Mouse (Mus musculus) kidney, adult 2 months (tissue): Measurements from ENCODE around the gene Snx9. TPM values are rescaled to one million over a fixed set of nuclear protein-coding genes. Genes with fewer than 3 reads are reported as not detected.

Source experiments
- DNase-seq: peaks from one replicate; pipeline ENCODE4 v3.0.0; 2021
- H3K27ac ChIP-seq: fragments of 200-500 bp; 2 replicates; pipeline ENCODE4 v1.5.1; 2012; ENCODE audit warnings: low read depth, low read length, control low read depth, inconsistent platforms; ENCODE audit not compliant: insufficient read depth
- H3K27me3 ChIP-seq: fragments of 200-500 bp; replicated peaks from 2 replicates; pipeline ENCODE4 v1.6.1; 2012; ENCODE audit warnings: mild to moderate bottlenecking, moderate library complexity, low read length, inconsistent platforms; ENCODE audit not compliant: control insufficient read depth, insufficient read depth
- H3K36me3 ChIP-seq: fragments of 200-500 bp; 2 replicates; pipeline ENCODE4 v1.6.1; 2012; ENCODE audit warnings: mild to moderate bottlenecking, moderate library complexity, low read length, inconsistent platforms; ENCODE audit not compliant: control insufficient read depth, insufficient read depth
- H3K4me1 ChIP-seq: fragments of 200-500 bp; 2 replicates; pipeline ENCODE4 v1.6.1; 2011; ENCODE audit warnings: low read length; ENCODE audit not compliant: control insufficient read depth, insufficient read depth
- H3K4me3 ChIP-seq: fragments of 200-500 bp; 2 replicates; pipeline ENCODE4 v1.5.1; 2011; ENCODE audit warnings: mild to moderate bottlenecking, low read depth, low read length, control low read depth; ENCODE audit not compliant: insufficient read depth
- CTCF ChIP-seq: fragments of 200-500 bp; conservative IDR thresholded peaks from 2 replicates; pipeline ENCODE4 v1.5.1; 2011; ENCODE audit warnings: low read depth, mild to moderate bottlenecking, control low read depth, low read length, moderate library complexity, mixed read lengths; ENCODE audit not compliant: insufficient read depth, insufficient read length
- POLR2A ChIP-seq: fragments of 200-500 bp; IDR thresholded peaks from one replicate; pipeline ENCODE4 v1.6.1; 2011; ENCODE audit warnings: low read depth, low read length, control low read depth
- WGBS: fragments of 180-500 bp; shearing (Covaris S2); methylation state at CpG from one replicate; pipeline ENCODE4 v1.1.7; 2018; 5-methylcytosine and 5-hydroxymethylcytosine counted together
- polyA plus RNA-seq: library from polyadenylated mRNA; depleted of rRNA; stranded (reverse); fragments of >200 nt; gene quantifications from 2 replicates; pipeline ENCODE4 v1.2.3, GENCODE M21; 2012

Snx9 gene
- polyA plus RNA-seq, 1 experiment = 56.6 TPM

GRCm38 (mm10) chr17:5878878-5879277 is 37.7 kb downstream of the Snx9 start:
- Histone ChIP-seq H3K27ac (no peak overlapping the region), H3K4me3 (no peak overlapping the region), H3K36me3 (no peaks in the 10 kb centered on the region), H3K27me3 (no peaks in the 10 kb centered on the region), H3K4me1 (no peaks in the 10 kb centered on the region)
- DNase-seq = no peak
- TF ChIP-seq CTCF (no peak), POLR2A (no peak)
- 76% methylated on average over 4 of the region's 4 CpGs for WGBS

GRCm38 (mm10) chr17:5885474-5885873 is 44.3 kb downstream of the Snx9 start:
- 22% methylated on average over 8 of the region's 8 CpGs for WGBS
- peak overlapping the region; percentile 28 for H3K27ac ChIP-seq

GRCm38 (mm10) chr17:5886181-5886810 is 45.2 kb downstream of the Snx9 start:
- TF ChIP-seq CTCF = no peak
- no peak for TF ChIP-seq POLR2A
- peaks cover 19% of the 10 kb centered on the region; the same call in 1 of the 2 replicates for H3K4me1 ChIP-seq
- no peak for DNase-seq
- no peak overlapping the region for H3K4me3 ChIP-seq
- H3K27ac ChIP-seq = no peak overlapping the region
- H3K27me3 ChIP-seq = no peaks in the 10 kb centered on the region
- WGBS = 78% methylated on average over 6 of the region's 6 CpGs
- H3K36me3 ChIP-seq = no peaks in the 10 kb centered on the region; the same call in 1 of the 2 replicates

More at GRCm38 (mm10) chr17:5885474-5885873, 44.3 kb downstream of the Snx9 start:
- Histone ChIP-seq H3K4me3 (no peak overlapping the region), H3K27me3 (no peaks in the 10 kb centered on the region), H3K4me1 (peaks cover 19% of the 10 kb centered on the region; the same call in 1 of the 2 replicates), H3K36me3 (no peaks in the 10 kb centered on the region; the same call in 1 of the 2 replicates)
- peak; percentile 91 for DNase-seq
- TF ChIP-seq CTCF = 0 out of 2 replicates have a peak, but pooled peaks have one; percentile 12
- no peak for TF ChIP-seq POLR2A

- peaks cover 19% of the 10 kb centered on the region; the same call in 1 of the 2 replicates for H3K4me1 ChIP-seq
- 39% methylated on average over 20 of the region's 20 CpGs for WGBS
- peak; percentile 56 for TF ChIP-seq CTCF
- no peak for TF ChIP-seq POLR2A
- no peak overlapping the region; the same call in 1 of the 2 replicates for H3K4me3 ChIP-seq
- peak overlapping the region; percentile 16; the same call in 1 of the 2 replicates for H3K27ac ChIP-seq
- H3K36me3 ChIP-seq = no peaks in the 10 kb centered on the region; the same call in 1 of the 2 replicates
- no peaks in the 10 kb centered on the region for H3K27me3 ChIP-seq
- DNase-seq = no peak
Measured at GRCm38 (mm10) chr17:5886943-5887800, 46.0 kb downstream of the Snx9 start.

GRCm38 (mm10) chr17:5890429-5890828 is 49.3 kb downstream of the Snx9 start:
- whole genome bisulfite sequencing = 34% methylated on average over 8 of the region's 8 CpGs

GRCm38 (mm10) chr17:5891933-5892683 is 51.0 kb downstream of the Snx9 start:
- no peak for TF ChIP-seq CTCF
- no peak for TF ChIP-seq POLR2A
- WGBS = 80% methylated on average over 9 of the region's 9 CpGs
- Histone ChIP-seq H3K27me3 (no peaks in the 10 kb centered on the region), H3K36me3 (no peaks in the 10 kb centered on the region; the same call in 1 of the 2 replicates), H3K27ac (no peak overlapping the region), H3K4me3 (no peak overlapping the region), H3K4me1 (peaks cover 16% of the 10 kb centered on the region)
- DNase-seq = no peak

More at GRCm38 (mm10) chr17:5890429-5890828, 49.3 kb downstream of the Snx9 start:
- Histone ChIP-seq H3K27ac (no peak overlapping the region), H3K36me3 (no peaks in the 10 kb centered on the region; the same call in 1 of the 2 replicates), H3K27me3 (no peaks in the 10 kb centered on the region), H3K4me3 (no peak overlapping the region), H3K4me1 (peaks cover 28% of the 10 kb centered on the region)
- TF ChIP-seq CTCF = peak; percentile 93
- TF ChIP-seq POLR2A = no peak
- DNase-seq = peak; percentile 88

GRCm38 (mm10) chr17:5893092-5893491 is 52.0 kb downstream of the Snx9 start:
- no peaks in the 10 kb centered on the region for H3K27me3 ChIP-seq
- H3K27ac ChIP-seq = peak overlapping the region; percentile 58
- TF ChIP-seq CTCF = no peak
- TF ChIP-seq POLR2A = no peak
- DNase-seq = peak; percentile 92
- H3K4me1 ChIP-seq = peaks cover 13% of the 10 kb centered on the region
- no peaks in the 10 kb centered on the region; the same call in 1 of the 2 replicates for H3K36me3 ChIP-seq
- WGBS = 27% methylated on average over 7 of the region's 7 CpGs
- H3K4me3 ChIP-seq = no peak overlapping the region
